Mouse (Mus musculus) adrenal gland, adult 2 months (tissue): ENCODE measurements around the gene Cstf1. TPM values are rescaled to one million over a fixed set of nuclear protein-coding genes. Genes with fewer than 3 reads are reported as not detected.

Source experiments
- DNase-seq: peaks from one replicate; pipeline ENCODE4 v3.0.0; 2021
- polyA plus RNA-seq: library from polyadenylated mRNA; depleted of rRNA; stranded (reverse); fragments of >200 nt; gene quantifications from 2 replicates; pipeline ENCODE4 v1.2.3, GENCODE M21; 2012
- total RNA-seq, 2 experiments: library from RNA; stranded (reverse); gene quantifications; 2 replicates each; pipeline ENCODE4 v1.2.3; 2021

The Cstf1 gene
- total and polyA plus RNA-seq, 3 experiments: 30.1 to 33.4 (median 31.5) TPM

GRCm38 (mm10) chr2:172376999-172377515, 6.6 kb downstream of the Cstf1 start:
- DNase-seq: no peak

DNA sequence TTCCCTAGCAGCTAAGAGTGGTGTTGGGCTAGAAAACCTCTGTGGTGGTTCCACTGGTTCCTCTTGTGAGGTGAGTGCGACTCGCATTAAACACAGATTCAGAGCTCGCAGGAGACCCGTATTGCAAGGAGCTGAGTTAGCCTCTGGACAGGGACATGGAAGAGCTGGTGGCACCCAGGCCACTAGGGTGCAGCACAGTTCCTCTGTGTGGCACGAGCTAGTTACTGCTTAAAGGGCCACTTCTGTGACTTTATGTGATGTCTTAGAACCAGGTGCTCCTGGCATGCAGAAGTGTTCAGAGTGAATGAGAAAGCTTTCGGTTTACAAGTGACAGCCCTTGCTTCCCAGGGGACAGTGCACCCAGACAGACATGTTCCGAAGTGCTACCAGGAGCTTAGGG, 7.9 kb downstream of the Cstf1 start:
- peak; percentile 20 for DNase-seq

- DNase-seq: peak; percentile 16
Observed at GRCm38 (mm10) chr2:172380513-172380912, 10.0 kb downstream of the Cstf1 start.

DNA sequence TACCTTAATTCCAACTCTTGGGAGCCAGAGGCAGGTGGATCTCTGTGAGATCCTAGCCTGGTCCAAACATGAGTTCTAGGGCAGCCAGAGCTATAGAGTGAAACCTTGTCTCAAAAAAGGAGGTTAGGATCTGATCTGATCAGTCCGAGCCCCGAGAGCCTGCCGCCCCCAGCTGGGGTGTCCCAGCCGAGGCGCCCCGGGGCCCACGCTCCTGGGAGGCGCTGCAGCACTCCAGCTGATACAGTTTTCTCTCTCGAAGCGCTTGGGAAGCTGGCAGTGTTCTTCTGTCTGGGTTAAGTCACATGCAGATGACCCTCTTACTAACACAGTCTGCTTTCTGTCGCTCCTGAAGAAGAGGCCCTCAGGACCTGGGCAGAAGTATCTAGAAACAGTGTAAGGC, 10.9 kb downstream of the Cstf1 start:
- DNase-seq: no peak

GRCm38 (mm10) chr2:172381898-172382297, 11.4 kb downstream of the Cstf1 start:
- no peak for DNase-seq

DNA sequence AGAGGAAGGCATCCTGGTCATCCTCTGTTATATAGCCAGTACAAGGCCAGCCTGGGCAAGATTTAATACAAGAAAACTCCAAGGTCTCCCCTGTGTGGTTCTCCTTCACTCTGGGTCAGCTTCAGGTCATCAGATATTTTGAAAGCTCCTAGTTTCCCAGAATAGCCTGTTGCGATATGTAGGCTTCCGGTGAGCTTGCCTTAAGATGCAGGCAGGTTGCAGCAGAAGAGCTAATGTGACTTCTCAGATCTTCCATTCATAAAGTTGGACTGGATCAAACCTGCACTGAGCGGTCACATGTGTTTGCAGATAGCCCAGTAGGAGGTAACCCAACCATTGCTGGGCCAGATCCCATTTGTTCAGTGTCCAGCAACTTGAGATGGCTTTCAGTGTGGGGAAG, 14.2 kb downstream of the Cstf1 start:
- no peak for DNase-seq

- DNase-seq: no peak
Observed at GRCm38 (mm10) chr2:172390341-172390740, 19.9 kb downstream of the Cstf1 start.

DNA sequence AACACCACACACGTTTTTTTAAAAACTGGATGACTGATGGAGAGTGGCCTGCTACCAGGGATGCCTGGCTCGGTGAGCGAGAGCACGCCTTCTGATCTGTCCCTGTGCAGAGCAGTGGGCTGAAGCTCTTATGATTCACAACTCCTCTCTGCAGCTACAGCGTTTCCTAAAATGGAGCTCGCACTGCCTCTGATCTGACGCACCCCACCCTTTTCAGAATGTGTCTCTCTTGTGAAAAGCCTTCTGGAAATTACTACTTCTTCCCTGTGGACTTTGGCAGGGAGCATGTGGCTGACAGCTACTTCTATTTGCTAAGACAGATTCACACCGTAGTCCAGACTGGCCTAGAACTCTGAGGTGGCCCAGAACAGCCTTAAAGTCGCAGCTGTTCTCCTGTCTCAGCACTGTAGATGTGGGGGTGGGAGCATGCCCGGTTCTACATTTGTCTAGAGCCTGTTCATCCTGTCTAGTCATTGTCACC, 21.6 kb downstream of the Cstf1 start:
- no peak for DNase-seq

- DNase-seq: peak; percentile 25
Observed at GRCm38 (mm10) chr2:172393391-172394051, 23.0 kb downstream of the Cstf1 start, which contains the start of gene Cass4. Gene Cass4 (plus strand): TSS chr2:172393794.

GRCm38 (mm10) chr2:172394052-172394392, 23.5 kb downstream of the Cstf1 start:
- no peak for DNase-seq

- no peak for DNase-seq
Observed at GRCm38 (mm10) chr2:172394671-172395070, 24.2 kb downstream of the Cstf1 start.

GRCm38 (mm10) chr2:172395961-172396360, 25.5 kb downstream of the Cstf1 start:
- no peak for DNase-seq

- DNase-seq: no peak
Observed at GRCm38 (mm10) chr2:172399901-172400300, 29.4 kb downstream of the Cstf1 start.

GRCm38 (mm10) chr2:172401116-172401825, 30.8 kb downstream of the Cstf1 start:
- DNase-seq: no peak

DNA sequence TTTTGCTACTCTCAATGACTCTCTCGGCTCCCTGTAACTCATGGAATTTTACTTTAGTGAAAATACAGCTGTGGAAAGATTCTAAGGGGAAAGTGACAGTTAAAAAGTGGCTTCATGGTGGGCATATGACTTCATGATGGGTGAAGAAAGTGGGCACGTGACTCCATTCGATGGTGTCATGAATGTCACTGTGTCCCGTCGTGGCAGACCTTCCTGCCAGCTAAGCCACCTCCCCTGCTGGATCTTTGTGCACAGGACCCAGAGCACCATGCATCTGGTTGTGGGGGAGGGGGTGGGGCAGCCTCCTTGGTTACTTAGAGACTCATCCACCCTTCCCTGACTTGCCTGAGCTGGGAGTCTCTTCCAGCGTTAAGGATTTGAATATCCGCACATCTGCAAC, 33.8 kb downstream of the Cstf1 start:
- no peak for DNase-seq

DNA sequence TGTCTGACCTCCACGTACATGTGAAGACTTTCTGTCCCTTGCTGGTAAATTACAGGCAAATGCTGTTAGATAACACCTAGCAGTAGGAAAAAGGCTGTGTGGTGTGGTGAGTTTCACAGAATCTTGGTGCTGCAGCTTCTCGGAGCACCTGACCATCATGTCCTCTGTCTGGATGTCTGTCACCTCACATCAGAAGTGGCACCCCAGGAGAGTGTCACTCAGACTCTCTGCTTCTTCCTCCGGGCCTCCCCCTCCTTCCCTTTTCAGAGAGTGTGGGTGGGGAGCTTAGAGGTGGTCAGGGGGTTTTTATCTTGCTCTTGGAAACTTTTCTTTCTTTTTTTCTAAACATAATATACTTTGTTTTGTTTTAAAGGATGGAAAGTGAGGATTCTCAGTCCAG, 34.5 kb downstream of the Cstf1 start:
- no peak for DNase-seq

- no peak for DNase-seq
Observed at GRCm38 (mm10) chr2:172406173-172406572, 35.7 kb downstream of the Cstf1 start.

- DNase-seq: no peak
Observed at GRCm38 (mm10) chr2:172407499-172407898, 37.0 kb downstream of the Cstf1 start.

DNA sequence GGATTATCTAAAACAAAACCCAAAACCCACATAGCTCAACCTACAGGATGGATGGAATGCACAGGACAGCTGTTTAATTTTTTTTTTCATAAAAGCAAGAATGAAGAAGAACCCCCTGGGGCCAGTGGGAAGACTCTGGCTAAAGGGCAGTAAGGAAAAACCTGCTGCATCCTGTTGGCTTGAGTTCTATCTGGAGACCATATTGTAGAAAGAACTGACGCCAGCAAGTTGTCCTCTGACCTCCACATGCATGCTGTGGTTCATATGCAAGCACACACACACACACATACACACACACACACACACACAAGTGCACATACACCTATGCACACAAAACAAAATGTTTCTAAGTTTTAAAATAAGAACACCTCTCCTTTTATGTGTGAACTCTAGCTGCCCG, 40.2 kb downstream of the Cstf1 start:
- no peak for DNase-seq

DNA sequence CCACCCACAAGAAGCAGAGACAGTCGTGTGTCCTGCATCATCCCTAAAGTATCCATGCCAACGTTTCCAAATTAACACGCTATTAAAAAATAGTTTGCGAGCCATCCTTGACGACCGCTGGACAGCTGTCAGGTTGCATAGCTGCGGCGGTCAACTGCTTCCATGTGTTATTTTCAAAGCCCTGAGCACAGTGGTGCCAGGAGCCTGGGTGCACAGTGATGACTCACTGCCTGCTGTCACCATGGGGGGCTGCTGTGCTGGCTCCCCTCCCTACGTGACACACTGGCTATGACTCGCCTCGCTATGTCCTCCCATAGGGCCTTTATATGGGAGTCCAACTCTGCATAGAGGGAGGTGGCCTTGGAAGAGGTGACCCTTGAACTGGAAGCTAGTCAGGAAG, 40.6 kb downstream of the Cstf1 start:
- no peak for DNase-seq

GRCm38 (mm10) chr2:172412454-172412853, 42.0 kb downstream of the Cstf1 start:
- no peak for DNase-seq

- DNase-seq: no peak
Observed at GRCm38 (mm10) chr2:172413273-172413672, 42.8 kb downstream of the Cstf1 start.

DNA sequence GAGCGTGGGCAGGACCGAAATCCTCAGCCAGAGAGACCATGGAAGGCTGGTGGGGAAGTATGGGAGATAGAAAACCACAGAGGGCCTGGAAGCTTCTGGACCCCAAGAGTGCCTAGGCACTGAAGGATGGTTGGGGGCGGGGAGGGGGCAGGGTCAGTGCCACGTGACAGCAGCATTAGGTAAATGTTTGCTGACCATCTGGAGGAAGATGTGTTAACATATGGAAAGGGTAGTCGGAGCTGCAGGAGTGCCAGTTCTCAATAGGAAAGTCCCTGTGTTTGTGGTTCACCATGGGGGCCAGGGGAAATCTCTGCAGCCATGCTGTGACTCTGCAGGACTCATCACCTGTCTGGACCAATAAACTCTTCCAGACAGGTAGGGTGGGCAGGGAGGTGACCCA, 43.4 kb downstream of the Cstf1 start:
- DNase-seq: no peak

DNA sequence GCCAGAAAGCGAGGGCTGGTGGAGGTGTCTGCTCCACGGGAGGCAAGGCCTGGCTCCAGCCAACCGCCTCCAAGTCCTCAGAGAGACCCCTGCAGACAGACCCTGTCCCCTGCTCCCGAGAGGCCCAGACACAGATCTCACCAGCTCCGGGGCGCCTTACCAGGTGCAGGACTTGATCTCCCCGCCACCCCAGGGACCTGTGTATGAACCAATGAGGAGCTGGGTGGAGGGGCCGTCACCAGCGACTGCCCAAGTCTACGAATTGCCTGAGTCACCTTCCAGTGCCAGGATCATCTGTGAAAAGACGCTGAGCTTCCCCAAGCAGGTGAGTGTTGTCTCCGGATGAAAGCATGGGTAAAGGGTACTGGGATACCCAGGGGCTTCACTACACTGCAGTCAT, 45.7 kb downstream of the Cstf1 start:
- no peak for DNase-seq
